Mouse (Mus musculus): ENCODE data around the gene Zhx3. TPM values are rescaled to one million over a fixed set of nuclear protein-coding genes. Genes with fewer than 3 reads are reported as not detected.

Gene Zhx3
- polyA plus RNA-seq, 2 experiments, result 0.73 to 1.6 TPM

- no peak overlapping the region for H3K4me3 ChIP-seq (ENCODE audit: insufficient read depth in 1 of 2, low read depth in 2 of 2, low read length in 2 of 2)
- no peak overlapping the region for H3K4me2 ChIP-seq (ENCODE audit: low read depth)
- H3K27ac ChIP-seq, result no peak overlapping the region
- DNase-seq (ENCODE audit: low read depth in 3 of 3, low spot score in 3 of 3) (no peak), ATAC-seq (ENCODE audit: insufficient read depth) (no peak)
- H3K4me1 ChIP-seq (replicated peaks; ENCODE audit: control insufficient read depth in 2 of 2, insufficient read depth in 2 of 2, low read length in 1 of 2), result no peaks in the 10 kb centered on the region
- H3K36me3 ChIP-seq (replicated peaks; ENCODE audit: control insufficient read depth, insufficient read depth, low read depth), result no peaks in the 10 kb centered on the region
- H3K9ac ChIP-seq (replicated peaks), result no peak overlapping the region
- no peaks in the 10 kb centered on the region for H3K9me3 ChIP-seq (ENCODE audit: control insufficient read depth, low read length)
- 58% methylated on average over 8 of the region's 8 CpGs for WGBS (ENCODE audit: insufficient replicate concordance)
- TF ChIP-seq CTCF (IDR thresholded peaks at IDR 0.05; ENCODE audit: low read depth), result no peak
- no peak for TF ChIP-seq EP300 (IDR thresholded peaks at IDR 0.05; ENCODE audit: low read depth)
- H3K27me3 ChIP-seq (ENCODE audit: control insufficient read depth, insufficient read depth, low read length), result no peaks in the 10 kb centered on the region
These were observed 101.2 kb downstream of the Zhx3 start for GRCm38 (mm10) chr2:160771325-160772276.

DNA sequence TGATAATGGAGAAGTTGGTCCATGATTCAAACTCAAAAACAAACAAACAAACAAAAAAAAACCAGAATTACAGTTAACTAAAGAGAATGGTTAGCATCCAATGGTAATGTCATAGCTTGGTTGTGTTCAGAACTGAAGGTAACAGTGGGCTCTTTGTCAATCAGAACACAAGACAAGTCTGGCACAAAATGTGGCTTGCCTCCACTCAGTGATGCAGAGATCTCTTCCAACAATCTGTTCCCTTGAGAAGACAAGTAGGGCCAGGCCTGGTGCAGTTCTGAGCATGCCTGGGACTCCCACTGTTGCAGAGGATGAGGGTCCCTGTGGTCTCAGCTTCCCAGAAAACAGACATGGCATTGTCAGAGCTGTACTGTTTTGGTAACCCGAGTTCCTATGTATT is 101.9 kb downstream of the Zhx3 start:
- no peak overlapping the region for H3K4me2 ChIP-seq (ENCODE audit: low read depth)
- H3K4me1 ChIP-seq (replicated peaks; ENCODE audit: control insufficient read depth in 2 of 2, insufficient read depth in 2 of 2, low read length in 1 of 2), result no peaks in the 10 kb centered on the region
- no peak overlapping the region for H3K27ac ChIP-seq
- no peak overlapping the region for H3K4me3 ChIP-seq (ENCODE audit: insufficient read depth in 1 of 2, low read depth in 2 of 2, low read length in 2 of 2)
- H3K9me3 ChIP-seq (ENCODE audit: control insufficient read depth, low read length), result no peaks in the 10 kb centered on the region
- no peaks in the 10 kb centered on the region for H3K27me3 ChIP-seq (ENCODE audit: control insufficient read depth, insufficient read depth, low read length)
- 63% methylated on average over 1 of the region's 1 CpGs for WGBS (ENCODE audit: insufficient replicate concordance)
- ATAC-seq (ENCODE audit: insufficient read depth), result no peak
- no peak for DNase-seq (ENCODE audit: low read depth in 3 of 3, low spot score in 3 of 3)
- H3K9ac ChIP-seq (replicated peaks), result no peak overlapping the region
- TF ChIP-seq CTCF (IDR thresholded peaks at IDR 0.05; ENCODE audit: low read depth) (no peak), EP300 (IDR thresholded peaks at IDR 0.05; ENCODE audit: low read depth) (no peak)
- H3K36me3 ChIP-seq (replicated peaks; ENCODE audit: control insufficient read depth, insufficient read depth, low read depth), result no peaks in the 10 kb centered on the region

- H3K9ac ChIP-seq (replicated peaks), result no peak overlapping the region
- no peak overlapping the region for H3K27ac ChIP-seq
- H3K36me3 ChIP-seq (replicated peaks; ENCODE audit: control insufficient read depth, insufficient read depth, low read depth), result no peaks in the 10 kb centered on the region
- ATAC-seq (ENCODE audit: insufficient read depth) (no peak), DNase-seq (ENCODE audit: low read depth in 3 of 3, low spot score in 3 of 3) (no peak)
- TF ChIP-seq CTCF (IDR thresholded peaks at IDR 0.05; ENCODE audit: low read depth) (no peak), EP300 (IDR thresholded peaks at IDR 0.05; ENCODE audit: low read depth) (no peak)
- H3K4me2 ChIP-seq (ENCODE audit: low read depth), result no peak overlapping the region
- no peak overlapping the region for H3K4me3 ChIP-seq (ENCODE audit: insufficient read depth in 1 of 2, low read depth in 2 of 2, low read length in 2 of 2)
- H3K9me3 ChIP-seq (ENCODE audit: control insufficient read depth, low read length), result no peaks in the 10 kb centered on the region
- H3K4me1 ChIP-seq (replicated peaks; ENCODE audit: control insufficient read depth in 2 of 2, insufficient read depth in 2 of 2, low read length in 1 of 2), result no peaks in the 10 kb centered on the region
- H3K27me3 ChIP-seq (ENCODE audit: control insufficient read depth, insufficient read depth, low read length), result no peaks in the 10 kb centered on the region
These were observed 102.4 kb downstream of the Zhx3 start for GRCm38 (mm10) chr2:160770409-160770808.

- TF ChIP-seq CTCF (IDR thresholded peaks at IDR 0.05; ENCODE audit: low read depth) (no peak), EP300 (IDR thresholded peaks at IDR 0.05; ENCODE audit: low read depth) (no peak)
- Histone ChIP-seq H3K4me2 (ENCODE audit: low read depth) (no peak overlapping the region), H3K36me3 (replicated peaks; ENCODE audit: control insufficient read depth, insufficient read depth, low read depth) (no peaks in the 10 kb centered on the region), H3K9me3 (ENCODE audit: control insufficient read depth, low read length) (no peaks in the 10 kb centered on the region), H3K27me3 (ENCODE audit: control insufficient read depth, insufficient read depth, low read length) (no peaks in the 10 kb centered on the region), H3K27ac (no peak overlapping the region), H3K4me1 (replicated peaks; ENCODE audit: control insufficient read depth in 2 of 2, insufficient read depth in 2 of 2, low read length in 1 of 2) (no peaks in the 10 kb centered on the region), H3K9ac (replicated peaks) (no peak overlapping the region), H3K4me3 (ENCODE audit: insufficient read depth in 1 of 2, low read depth in 2 of 2, low read length in 2 of 2) (no peak overlapping the region)
- DNase-seq (ENCODE audit: low read depth in 3 of 3, low spot score in 3 of 3), result no peak
- ATAC-seq (ENCODE audit: insufficient read depth), result no peak
- WGBS (ENCODE audit: insufficient replicate concordance), result 55% methylated on average over 2 of the region's 2 CpGs
These were observed 103.8 kb downstream of the Zhx3 start for GRCm38 (mm10) chr2:160768997-160769396.

DNA sequence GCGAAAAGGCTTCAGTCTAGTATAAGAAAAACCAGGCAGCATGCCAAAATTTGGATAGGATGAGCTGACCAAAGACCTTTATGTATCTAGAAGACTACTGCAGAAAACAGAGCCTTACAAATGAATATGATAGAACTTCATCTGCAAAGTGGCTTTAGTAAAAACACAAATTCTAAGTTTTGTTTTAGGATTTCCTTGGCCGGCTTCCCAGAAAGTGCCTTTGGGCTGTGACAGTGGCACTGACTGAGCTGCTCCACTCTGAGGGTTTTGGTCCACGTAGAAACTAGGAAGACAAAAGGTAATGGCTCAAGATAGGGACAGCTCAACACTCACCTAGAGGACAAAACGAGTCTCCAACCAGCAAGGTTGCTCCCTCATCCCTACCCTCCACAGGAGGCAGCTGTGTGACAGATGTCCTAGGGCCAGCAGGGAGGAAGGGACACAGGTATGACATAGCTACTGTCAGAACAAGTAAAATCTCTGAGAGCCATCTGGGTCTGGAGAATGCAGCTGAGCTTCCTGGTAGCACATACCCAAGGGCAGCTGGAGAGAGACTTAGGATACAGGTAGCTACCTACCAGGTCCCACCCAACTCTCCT is 104.6 kb downstream of the Zhx3 start:
- H3K9ac ChIP-seq (replicated peaks), result no peak overlapping the region
- no peak for DNase-seq (ENCODE audit: low read depth in 3 of 3, low spot score in 3 of 3)
- WGBS (ENCODE audit: insufficient replicate concordance), result 66% methylated on average over 4 of the region's 4 CpGs

More for the DNA sequence above, 104.6 kb downstream of the Zhx3 start:
- no peak for TF ChIP-seq EP300 (IDR thresholded peaks at IDR 0.05; ENCODE audit: low read depth)
- no peak for TF ChIP-seq CTCF (IDR thresholded peaks at IDR 0.05; ENCODE audit: low read depth)
- ATAC-seq (ENCODE audit: insufficient read depth), result no peak
- Histone ChIP-seq H3K4me2 (ENCODE audit: low read depth) (no peak overlapping the region), H3K36me3 (replicated peaks; ENCODE audit: control insufficient read depth, insufficient read depth, low read depth) (no peaks in the 10 kb centered on the region), H3K9me3 (ENCODE audit: control insufficient read depth, low read length) (no peaks in the 10 kb centered on the region), H3K27me3 (ENCODE audit: control insufficient read depth, insufficient read depth, low read length) (no peaks in the 10 kb centered on the region), H3K4me1 (replicated peaks; ENCODE audit: control insufficient read depth in 2 of 2, insufficient read depth in 2 of 2, low read length in 1 of 2) (no peaks in the 10 kb centered on the region), H3K4me3 (ENCODE audit: insufficient read depth in 1 of 2, low read depth in 2 of 2, low read length in 2 of 2) (no peak overlapping the region), H3K27ac (no peak overlapping the region)
